Mouse (Mus musculus): ENCODE results near the gene Crtac1.

DNA sequence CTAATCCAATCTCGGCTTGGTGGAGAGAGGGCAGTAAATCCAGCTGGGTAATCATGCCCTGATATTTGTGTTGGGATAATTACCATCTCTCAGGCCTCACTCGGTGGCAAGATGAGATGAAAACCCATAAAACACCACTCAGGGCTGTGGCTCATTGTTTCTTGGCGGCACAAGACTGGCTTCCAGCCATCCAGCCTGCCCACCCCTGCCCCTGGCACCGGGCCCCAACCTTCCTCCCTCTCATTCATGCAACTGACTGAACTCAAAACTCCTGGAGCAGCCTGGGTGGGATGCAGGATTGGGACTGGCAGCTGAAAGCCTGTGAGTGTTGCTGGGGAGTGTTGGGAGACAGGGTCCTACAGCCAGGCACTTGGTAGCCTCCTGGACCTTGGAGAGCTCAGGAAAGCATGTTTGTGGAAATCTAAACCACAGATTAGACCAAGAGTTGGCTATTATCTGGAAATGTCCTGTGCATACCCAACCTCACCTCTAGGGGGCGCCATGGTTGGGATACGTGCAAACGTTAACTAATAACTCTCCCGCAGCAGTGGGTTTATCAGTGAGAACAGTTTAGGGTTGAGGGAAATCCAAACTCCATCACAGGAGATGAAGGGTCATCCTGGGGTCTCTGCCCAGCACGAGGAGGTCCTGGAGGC lies 99.4 kb downstream of the Crtac1 start:
- TF ChIP-seq POLR2A (IDR thresholded peaks at IDR 0.05; ENCODE audit: low read depth, low read length) (no peak), CTCF (IDR thresholded peaks at IDR 0.05; ENCODE audit: borderline replicate concordance, insufficient read depth, low read length) (no peak)

All from embryonic fibroblast, embryonic 13.5 days (primary cell).